Mouse (Mus musculus) small intestine, adult 2 months (tissue): ENCODE measurements at regions not wholly inside any gene's neighbourhood (a gene's known extent, or its start where the extent isn't known, plus 50 kb on each side); places are given as distances from the start of the nearest gene placed in this dataset.

Experiments used
- CTCF ChIP-seq: fragments of 200-500 bp; IDR thresholded peaks from 2 replicates; pipeline ENCODE4 v1.5.1; 2012; ENCODE audit warnings: low read depth, mild to moderate bottlenecking, control low read depth, inconsistent platforms, low read length, moderate library complexity, mixed read lengths; ENCODE audit not compliant: insufficient replicate concordance, insufficient read length; ENCODE audit errors: extremely low read depth
- POLR2A ChIP-seq: fragments of 200-500 bp; IDR thresholded peaks from 2 replicates; pipeline ENCODE4 v1.6.1; 2012; ENCODE audit warnings: low read depth, mild to moderate bottlenecking, control low read depth, inconsistent platforms, low read length, moderate library complexity

GRCm38 (mm10) chr8:26907347-26908170, 69.6 kb upstream of the Zfp703 start:
- TF ChIP-seq CTCF (no peak), POLR2A (no peak)
